Mouse (Mus musculus): ENCODE data around the gene Chst2. TPM values are rescaled to one million over a fixed set of nuclear protein-coding genes. Genes with fewer than 3 reads are reported as not detected.

The Chst2 gene
- polyA plus RNA-seq (2012; rRNA removed): 0.74 and 0.80 TPM in 2 replicates

- DNase-seq (ENCODE audit: low read depth, low spot score): no peak
- under 1% methylated on average over 99 of the region's 102 CpGs for WGBS
These were observed at the start of gene Chst2 for GRCm38 (mm10) chr9:95406571-95407561. TSS of gene Chst2 (minus strand) at chr9:95406722.

GRCm38 (mm10) chr9:95451931-95452330, 45.4 kb upstream of the Chst2 start:
- DNase-seq (ENCODE audit: low read depth, low spot score): no peak
- WGBS: 55% methylated on average over 3 of the region's 3 CpGs

DNA sequence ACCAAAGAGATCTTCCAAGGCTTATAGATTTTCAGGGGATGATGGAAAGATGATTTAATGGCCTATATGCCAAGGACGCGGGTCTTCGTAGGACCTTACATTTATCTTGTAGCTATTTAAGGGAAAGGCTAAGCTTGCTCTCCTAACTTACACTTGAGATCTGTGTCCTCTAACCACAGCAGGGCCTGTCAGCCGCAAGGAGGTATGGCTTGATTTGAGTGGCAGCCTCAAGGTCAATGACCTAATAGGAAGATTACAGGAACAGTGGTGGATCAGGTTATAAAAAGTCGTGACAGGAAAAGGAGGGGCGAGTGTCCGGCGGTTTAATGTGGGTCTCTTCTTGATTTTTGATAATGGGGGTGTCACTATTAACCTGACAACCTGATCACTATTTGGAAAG, 44.1 kb upstream of the Chst2 start:
- DNase-seq (ENCODE audit: low read depth, low spot score): no peak
- WGBS: 93% methylated on average over 8 of the region's 8 CpGs

- DNase-seq (ENCODE audit: low read depth, low spot score): no peak
- 19% methylated on average over 13 of the region's 13 CpGs for WGBS
These were observed 35.8 kb upstream of the Chst2 start for GRCm38 (mm10) chr9:95442321-95442731.

GRCm38 (mm10) chr9:95437883-95438282, 31.4 kb upstream of the Chst2 start:
- WGBS: 54% methylated on average over 9 of the region's 9 CpGs
- DNase-seq (ENCODE audit: low read depth, low spot score): no peak

- WGBS: 64% methylated on average over 4 of the region's 4 CpGs
These were observed 29.7 kb upstream of the Chst2 start for GRCm38 (mm10) chr9:95436294-95436613.

GRCm38 (mm10) chr9:95435506-95436293, 29.2 kb upstream of the Chst2 start:
- DNase-seq (ENCODE audit: low read depth, low spot score): no peak
- WGBS: 74% methylated on average over 20 of the region's 20 CpGs

More at GRCm38 (mm10) chr9:95436294-95436613, 29.7 kb upstream of the Chst2 start:
- no peak for DNase-seq (ENCODE audit: low read depth, low spot score)

DNA sequence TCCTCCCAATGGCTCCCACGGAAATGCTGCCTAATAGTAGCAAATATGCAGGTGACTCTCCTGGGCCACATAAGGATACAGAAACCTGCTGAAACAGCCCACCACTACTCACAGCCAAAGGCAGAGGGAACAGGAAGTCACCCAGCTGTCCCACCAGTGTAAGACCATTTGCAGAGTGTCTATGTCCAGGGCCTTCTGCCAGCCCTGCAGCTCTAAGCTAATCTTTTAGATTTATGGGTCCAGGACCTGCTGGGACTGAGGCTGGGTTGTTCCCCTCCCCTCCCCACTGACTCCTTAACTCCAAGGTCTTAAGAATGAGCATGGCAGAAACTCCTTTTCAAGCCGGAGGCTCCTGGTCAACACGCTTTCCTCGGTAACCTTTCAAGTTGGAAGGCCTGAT, 21.8 kb upstream of the Chst2 start:
- DNase-seq (ENCODE audit: low read depth, low spot score): no peak
- WGBS: 65% methylated on average over 4 of the region's 4 CpGs

- no peak for DNase-seq (ENCODE audit: low read depth, low spot score)
These were observed 7.4 kb upstream of the Chst2 start for GRCm38 (mm10) chr9:95413911-95414310.

- WGBS: 73% methylated on average over 4 of the region's 4 CpGs
- DNase-seq (ENCODE audit: low read depth, low spot score): no peak
These were observed 5.5 kb upstream of the Chst2 start for GRCm38 (mm10) chr9:95412047-95412446.

GRCm38 (mm10) chr9:95407586-95408220, 1.2 kb upstream of the Chst2 start:
- WGBS: 2% methylated on average over 24 of the region's 24 CpGs
- DNase-seq (ENCODE audit: low read depth, low spot score): no peak

DNA sequence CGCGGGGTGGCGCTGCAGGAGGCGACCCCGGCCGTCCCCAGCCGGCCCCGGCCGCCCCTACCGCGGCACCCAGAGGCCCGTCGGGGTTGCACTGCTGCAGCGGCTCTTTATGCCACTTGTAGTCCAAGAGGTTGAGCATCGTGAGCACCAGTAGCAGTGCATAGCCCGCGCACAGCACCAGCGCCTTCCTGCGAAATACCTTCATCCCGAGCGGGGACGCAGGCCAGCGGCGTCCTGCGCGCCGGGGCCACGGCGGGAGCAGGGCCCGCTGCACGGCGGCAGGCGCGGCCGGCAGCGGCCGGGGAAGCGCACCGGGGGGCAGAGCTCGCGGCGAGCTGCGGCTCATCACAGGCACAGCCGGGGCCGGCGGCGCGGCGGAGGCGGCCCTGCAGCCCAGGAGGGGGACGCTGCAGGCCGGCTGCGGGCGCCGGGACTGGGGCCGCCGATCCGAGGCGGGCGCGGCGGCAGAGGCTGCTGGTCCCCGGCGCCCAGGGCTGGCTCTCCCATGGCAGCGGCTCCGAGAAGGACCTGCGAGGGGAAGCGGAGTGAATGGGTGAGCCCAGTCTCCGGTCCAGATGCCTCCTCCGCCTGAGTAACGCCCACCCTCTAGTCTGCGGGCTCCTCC, 464 bp downstream of the Chst2 start:
- DNase-seq (ENCODE audit: low read depth, low spot score): no peak
- 2% methylated on average over 69 of the region's 72 CpGs for WGBS

DNA sequence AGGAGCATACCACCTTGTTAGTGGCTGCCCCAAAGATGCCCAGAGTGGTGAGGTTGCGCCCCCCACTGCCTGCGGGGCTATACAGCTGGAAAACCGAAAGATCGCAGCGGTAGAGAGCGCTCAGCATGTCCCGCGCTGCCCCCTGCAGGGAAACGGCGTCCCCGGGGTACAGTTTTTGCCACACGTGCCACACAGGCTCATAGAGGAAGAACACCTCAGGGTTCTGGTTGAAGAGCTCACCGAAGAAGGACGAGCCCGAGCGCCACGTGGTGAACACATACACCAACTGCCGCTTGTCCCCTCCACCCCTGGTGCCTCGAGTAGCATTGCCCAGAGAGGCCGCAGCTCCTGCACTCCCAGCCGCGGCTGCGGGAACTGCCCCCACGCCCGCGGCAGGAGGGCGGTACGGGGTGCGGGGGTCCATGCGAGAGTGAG, 994 bp downstream of the Chst2 start:
- no peak for DNase-seq (ENCODE audit: low read depth, low spot score)
- 4% methylated on average over 30 of the region's 30 CpGs for WGBS

DNA sequence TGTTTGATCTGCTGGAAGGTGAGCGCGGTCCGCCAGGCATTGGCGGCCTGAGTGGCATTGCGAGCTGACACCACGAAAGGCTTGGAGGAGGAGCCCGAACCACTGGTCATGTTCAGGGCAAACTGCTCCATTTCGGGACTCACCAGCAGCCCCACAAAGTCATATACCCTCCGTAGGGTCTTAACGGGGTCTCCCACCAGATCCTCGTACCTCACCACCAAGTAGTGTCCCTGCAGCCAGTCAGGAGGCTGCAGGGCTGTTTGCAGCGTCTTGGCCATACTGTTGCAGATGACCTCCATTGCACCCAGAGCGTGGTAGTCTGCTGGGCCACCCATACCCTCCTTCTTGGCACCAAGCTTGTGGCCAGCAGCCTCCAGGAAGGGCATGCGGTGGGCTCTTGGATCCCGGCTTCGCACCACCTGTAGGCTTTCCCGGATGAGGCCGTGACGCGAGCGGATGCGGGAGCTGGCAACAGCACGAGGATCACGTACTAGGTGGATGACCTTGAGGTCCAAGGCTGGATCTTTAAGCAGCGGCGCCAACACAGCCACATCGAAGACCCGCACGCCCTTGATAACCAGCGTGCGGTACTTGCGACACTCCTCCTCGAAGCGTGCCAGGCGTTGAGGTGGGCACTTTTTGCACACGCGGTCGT, 1.6 kb downstream of the Chst2 start:
- WGBS: 68% methylated on average over 38 of the region's 38 CpGs
- DNase-seq (ENCODE audit: low read depth, low spot score): no peak

GRCm38 (mm10) chr9:95401686-95402085, 4.8 kb downstream of the Chst2 start:
- DNase-seq (ENCODE audit: low read depth, low spot score): no peak
- WGBS: 28% methylated on average over 5 of the region's 5 CpGs

DNA sequence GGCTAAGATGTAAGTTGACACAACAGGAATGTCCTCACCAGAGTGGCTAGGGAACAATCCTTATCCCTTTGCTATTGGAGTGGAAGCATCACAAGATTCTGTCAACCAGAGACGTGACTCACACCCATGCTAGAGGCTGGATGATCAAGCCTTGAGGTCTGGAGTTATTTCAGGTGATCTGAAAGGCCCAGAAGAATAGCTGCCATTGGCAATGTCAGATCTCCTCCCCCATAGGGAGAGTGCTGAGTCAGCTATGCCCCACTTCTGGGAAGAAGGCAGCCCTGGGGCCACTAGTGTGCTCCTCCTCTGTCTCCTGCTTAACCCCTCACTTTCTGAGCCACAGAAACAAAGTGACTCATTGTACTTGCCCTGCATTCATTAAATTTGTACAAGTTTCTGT, 14.5 kb downstream of the Chst2 start:
- WGBS: 37% methylated on average over 1 of the region's 1 CpGs
- no peak for DNase-seq (ENCODE audit: low read depth, low spot score)

DNA sequence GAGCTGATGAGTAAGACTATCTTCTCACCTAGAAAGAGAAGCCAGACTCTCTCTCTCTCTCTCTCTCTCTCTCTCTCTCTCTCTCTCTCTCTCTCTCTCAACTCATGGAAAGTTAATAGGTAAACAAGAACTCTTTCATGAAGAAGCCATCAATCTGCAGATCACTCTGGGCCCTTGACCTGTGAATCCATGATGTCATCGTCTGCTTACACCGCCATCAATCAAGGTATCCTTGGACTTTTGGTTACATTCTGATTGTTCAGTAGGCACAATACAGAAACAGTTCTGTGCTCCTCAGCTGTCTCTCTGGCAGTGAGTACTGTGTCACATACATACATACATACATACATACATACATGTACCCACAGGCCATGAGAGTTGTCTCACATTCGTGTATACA, 16.6 kb downstream of the Chst2 start:
- WGBS: 82% methylated on average over 3 of the region's 3 CpGs

DNA sequence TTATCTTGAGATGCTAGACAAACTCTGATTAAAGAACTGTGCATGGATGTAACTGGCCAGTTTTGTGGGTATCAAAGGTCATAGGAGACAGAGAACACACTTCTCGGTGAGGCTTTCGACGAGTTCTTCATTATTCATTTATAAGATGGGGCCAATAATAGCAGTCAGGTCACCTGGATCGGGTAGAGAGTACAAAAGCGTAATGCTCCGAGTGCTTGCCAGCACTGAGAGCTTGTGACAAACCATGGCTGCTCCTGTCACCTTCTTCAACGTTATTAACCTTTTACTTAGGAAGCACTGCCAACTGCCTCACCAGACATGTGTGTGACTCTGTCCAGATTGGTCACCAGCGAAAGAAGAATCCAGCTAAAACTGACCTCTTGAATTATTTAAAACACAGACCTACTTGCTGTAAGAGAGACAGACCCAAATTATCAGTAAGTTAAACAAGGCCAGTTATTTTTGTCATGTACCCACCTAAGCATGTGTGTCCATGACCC, 18.6 kb downstream of the Chst2 start:
- WGBS: 77% methylated on average over 8 of the region's 8 CpGs
- no peak for DNase-seq (ENCODE audit: low read depth, low spot score)

More for the DNA sequence above, 16.6 kb downstream of the Chst2 start:
- no peak for DNase-seq (ENCODE audit: low read depth, low spot score)

GRCm38 (mm10) chr9:95375966-95376365, 30.6 kb downstream of the Chst2 start:
- 57% methylated on average over 1 of the region's 1 CpGs for WGBS
- no peak for DNase-seq (ENCODE audit: low read depth, low spot score)
